Mouse (Mus musculus): ENCODE measurements around the gene Prex1. TPM values are rescaled to one million over a fixed set of nuclear protein-coding genes. Genes with fewer than 3 reads are reported as not detected.

The Prex1 gene
- polyA plus RNA-seq, 1 experiment from 2014 or later, result 11.6 TPM

- Histone ChIP-seq H3K27me3 (ENCODE audit: control insufficient read depth, insufficient read depth, low read length) (no peaks in the 10 kb centered on the region), H3K36me3 (ENCODE audit: control insufficient read depth, insufficient read depth) (no peaks in the 10 kb centered on the region), H3K4me1 (ENCODE audit: control insufficient read depth, insufficient read depth, low read length) (peaks cover 4% of the 10 kb centered on the region; the same call in 1 of the 2 replicates), H3K9me3 (replicated peaks; ENCODE audit: control insufficient read depth, low read length) (no peaks in the 10 kb centered on the region), H3K4me2 (ENCODE audit: low read depth, low read length) (no peak overlapping the region), H3K27ac (ENCODE audit: low read length) (peak overlapping the region; percentile 25; the same call in 1 of the 2 replicates), H3K4me3 (ENCODE audit: low read length) (no peak overlapping the region), H3K9ac (ENCODE audit: low read length) (no peak overlapping the region)
- ATAC-seq (replicated peaks; ENCODE audit: extremely low read depth, insufficient read depth, low FRiP score), result no peak
- WGBS, result 66% methylated on average over 12 of the region's 12 CpGs
These were observed 67.1 kb downstream of the Prex1 start for GRCm38 (mm10) chr2:166646434-166647088.

GRCm38 (mm10) chr2:166644816-166645215 is 68.8 kb downstream of the Prex1 start:
- no peaks in the 10 kb centered on the region; the same call in 1 of the 2 replicates for H3K9me3 ChIP-seq (replicated peaks; ENCODE audit: control insufficient read depth, low read length)
- no peak overlapping the region for H3K4me3 ChIP-seq (ENCODE audit: low read length)
- ATAC-seq (replicated peaks; ENCODE audit: extremely low read depth, insufficient read depth, low FRiP score), result no peak
- no peak overlapping the region for H3K27ac ChIP-seq (ENCODE audit: low read length)
- H3K27me3 ChIP-seq (ENCODE audit: control insufficient read depth, insufficient read depth, low read length), result no peaks in the 10 kb centered on the region
- no peak overlapping the region for H3K9ac ChIP-seq (ENCODE audit: low read length)
- 77% methylated on average over 11 of the region's 11 CpGs for WGBS
- no peaks in the 10 kb centered on the region for H3K4me1 ChIP-seq (ENCODE audit: control insufficient read depth, insufficient read depth, low read length)
- H3K4me2 ChIP-seq (ENCODE audit: low read depth, low read length), result no peak overlapping the region
- H3K36me3 ChIP-seq (ENCODE audit: control insufficient read depth, insufficient read depth), result peaks cover 3% of the 10 kb centered on the region; the same call in 1 of the 2 replicates

GRCm38 (mm10) chr2:166642581-166642987 is 71.0 kb downstream of the Prex1 start:
- ATAC-seq (replicated peaks; ENCODE audit: extremely low read depth, insufficient read depth, low FRiP score), result no peak
- Histone ChIP-seq H3K9ac (ENCODE audit: low read length) (no peak overlapping the region), H3K4me2 (ENCODE audit: low read depth, low read length) (no peak overlapping the region), H3K4me1 (ENCODE audit: control insufficient read depth, insufficient read depth, low read length) (peaks cover 8% of the 10 kb centered on the region; the same call in 1 of the 2 replicates), H3K27ac (ENCODE audit: low read length) (no peak overlapping the region), H3K36me3 (ENCODE audit: control insufficient read depth, insufficient read depth) (peaks cover 3% of the 10 kb centered on the region; the same call in 1 of the 2 replicates), H3K9me3 (replicated peaks; ENCODE audit: control insufficient read depth, low read length) (no peaks in the 10 kb centered on the region; the same call in 1 of the 2 replicates), H3K27me3 (ENCODE audit: control insufficient read depth, insufficient read depth, low read length) (no peaks in the 10 kb centered on the region), H3K4me3 (ENCODE audit: low read length) (no peak overlapping the region)
- WGBS, result 84% methylated on average over 8 of the region's 8 CpGs

GRCm38 (mm10) chr2:166639750-166640149 is 73.9 kb downstream of the Prex1 start:
- Histone ChIP-seq H3K9me3 (replicated peaks; ENCODE audit: control insufficient read depth, low read length) (no peaks in the 10 kb centered on the region; the same call in 1 of the 2 replicates), H3K36me3 (ENCODE audit: control insufficient read depth, insufficient read depth) (peaks cover 3% of the 10 kb centered on the region; the same call in 1 of the 2 replicates), H3K27me3 (ENCODE audit: control insufficient read depth, insufficient read depth, low read length) (no peaks in the 10 kb centered on the region), H3K4me3 (ENCODE audit: low read length) (no peak overlapping the region), H3K27ac (ENCODE audit: low read length) (peak overlapping the region; percentile 53), H3K4me1 (ENCODE audit: control insufficient read depth, insufficient read depth, low read length) (peaks cover 8% of the 10 kb centered on the region; the same call in 1 of the 2 replicates), H3K9ac (ENCODE audit: low read length) (no peak overlapping the region), H3K4me2 (ENCODE audit: low read depth, low read length) (no peak overlapping the region)
- WGBS, result 79% methylated on average over 5 of the region's 5 CpGs
- no peak for ATAC-seq (replicated peaks; ENCODE audit: extremely low read depth, insufficient read depth, low FRiP score)

GRCm38 (mm10) chr2:166638947-166639641 is 74.5 kb downstream of the Prex1 start:
- Histone ChIP-seq H3K9me3 (replicated peaks; ENCODE audit: control insufficient read depth, low read length) (no peaks in the 10 kb centered on the region; the same call in 1 of the 2 replicates), H3K9ac (ENCODE audit: low read length) (no peak overlapping the region), H3K27ac (ENCODE audit: low read length) (peak overlapping the region; percentile 53), H3K4me3 (ENCODE audit: low read length) (no peak overlapping the region), H3K4me2 (ENCODE audit: low read depth, low read length) (no peak overlapping the region), H3K36me3 (ENCODE audit: control insufficient read depth, insufficient read depth) (peaks cover 3% of the 10 kb centered on the region; the same call in 1 of the 2 replicates), H3K27me3 (ENCODE audit: control insufficient read depth, insufficient read depth, low read length) (no peaks in the 10 kb centered on the region), H3K4me1 (ENCODE audit: control insufficient read depth, insufficient read depth, low read length) (peaks cover 8% of the 10 kb centered on the region; the same call in 1 of the 2 replicates)
- 69% methylated on average over 18 of the region's 18 CpGs for WGBS
- ATAC-seq (replicated peaks; ENCODE audit: extremely low read depth, insufficient read depth, low FRiP score), result peak; percentile 66

- WGBS, result 65% methylated on average over 13 of the region's 13 CpGs
- peak overlapping the region; percentile 47 for H3K27ac ChIP-seq (ENCODE audit: low read length)
- no peak overlapping the region for H3K9ac ChIP-seq (ENCODE audit: low read length)
- H3K27me3 ChIP-seq (ENCODE audit: control insufficient read depth, insufficient read depth, low read length), result no peaks in the 10 kb centered on the region
- ATAC-seq (replicated peaks; ENCODE audit: extremely low read depth, insufficient read depth, low FRiP score), result no peak
- no peaks in the 10 kb centered on the region; the same call in 1 of the 2 replicates for H3K9me3 ChIP-seq (replicated peaks; ENCODE audit: control insufficient read depth, low read length)
- no peak overlapping the region for H3K4me3 ChIP-seq (ENCODE audit: low read length)
- no peak overlapping the region for H3K4me2 ChIP-seq (ENCODE audit: low read depth, low read length)
- peaks cover 8% of the 10 kb centered on the region; the same call in 1 of the 2 replicates for H3K4me1 ChIP-seq (ENCODE audit: control insufficient read depth, insufficient read depth, low read length)
- peaks cover 3% of the 10 kb centered on the region; the same call in 1 of the 2 replicates for H3K36me3 ChIP-seq (ENCODE audit: control insufficient read depth, insufficient read depth)
These were observed 75.4 kb downstream of the Prex1 start for GRCm38 (mm10) chr2:166638079-166638800.

- Histone ChIP-seq H3K9me3 (replicated peaks; ENCODE audit: control insufficient read depth, low read length) (no peaks in the 10 kb centered on the region; the same call in 1 of the 2 replicates), H3K9ac (ENCODE audit: low read length) (no peak overlapping the region), H3K27ac (ENCODE audit: low read length) (no peak overlapping the region), H3K27me3 (ENCODE audit: control insufficient read depth, insufficient read depth, low read length) (no peaks in the 10 kb centered on the region), H3K4me3 (ENCODE audit: low read length) (no peak overlapping the region), H3K36me3 (ENCODE audit: control insufficient read depth, insufficient read depth) (peaks cover 3% of the 10 kb centered on the region; the same call in 1 of the 2 replicates), H3K4me2 (ENCODE audit: low read depth, low read length) (no peak overlapping the region), H3K4me1 (ENCODE audit: control insufficient read depth, insufficient read depth, low read length) (peaks cover 8% of the 10 kb centered on the region; the same call in 1 of the 2 replicates)
- ATAC-seq (replicated peaks; ENCODE audit: extremely low read depth, insufficient read depth, low FRiP score), result no peak
- 82% methylated on average over 4 of the region's 4 CpGs for WGBS
These were observed 76.0 kb downstream of the Prex1 start for GRCm38 (mm10) chr2:166637673-166637990.

GRCm38 (mm10) chr2:166636867-166637672 is 76.6 kb downstream of the Prex1 start:
- no peak overlapping the region for H3K9ac ChIP-seq (ENCODE audit: low read length)
- H3K4me2 ChIP-seq (ENCODE audit: low read depth, low read length), result no peak overlapping the region
- no peak for ATAC-seq (replicated peaks; ENCODE audit: extremely low read depth, insufficient read depth, low FRiP score)
- peaks cover 3% of the 10 kb centered on the region; the same call in 1 of the 2 replicates for H3K36me3 ChIP-seq (ENCODE audit: control insufficient read depth, insufficient read depth)
- no peak overlapping the region for H3K27ac ChIP-seq (ENCODE audit: low read length)
- H3K27me3 ChIP-seq (ENCODE audit: control insufficient read depth, insufficient read depth, low read length), result no peaks in the 10 kb centered on the region
- no peaks in the 10 kb centered on the region; the same call in 1 of the 2 replicates for H3K9me3 ChIP-seq (replicated peaks; ENCODE audit: control insufficient read depth, low read length)
- WGBS, result 82% methylated on average over 17 of the region's 17 CpGs
- H3K4me1 ChIP-seq (ENCODE audit: control insufficient read depth, insufficient read depth, low read length), result peaks cover 8% of the 10 kb centered on the region; the same call in 1 of the 2 replicates
- H3K4me3 ChIP-seq (ENCODE audit: low read length), result no peak overlapping the region
